8 mouse cellular contexts compared by ENCODE assay signal in the genomic region with DNA sequence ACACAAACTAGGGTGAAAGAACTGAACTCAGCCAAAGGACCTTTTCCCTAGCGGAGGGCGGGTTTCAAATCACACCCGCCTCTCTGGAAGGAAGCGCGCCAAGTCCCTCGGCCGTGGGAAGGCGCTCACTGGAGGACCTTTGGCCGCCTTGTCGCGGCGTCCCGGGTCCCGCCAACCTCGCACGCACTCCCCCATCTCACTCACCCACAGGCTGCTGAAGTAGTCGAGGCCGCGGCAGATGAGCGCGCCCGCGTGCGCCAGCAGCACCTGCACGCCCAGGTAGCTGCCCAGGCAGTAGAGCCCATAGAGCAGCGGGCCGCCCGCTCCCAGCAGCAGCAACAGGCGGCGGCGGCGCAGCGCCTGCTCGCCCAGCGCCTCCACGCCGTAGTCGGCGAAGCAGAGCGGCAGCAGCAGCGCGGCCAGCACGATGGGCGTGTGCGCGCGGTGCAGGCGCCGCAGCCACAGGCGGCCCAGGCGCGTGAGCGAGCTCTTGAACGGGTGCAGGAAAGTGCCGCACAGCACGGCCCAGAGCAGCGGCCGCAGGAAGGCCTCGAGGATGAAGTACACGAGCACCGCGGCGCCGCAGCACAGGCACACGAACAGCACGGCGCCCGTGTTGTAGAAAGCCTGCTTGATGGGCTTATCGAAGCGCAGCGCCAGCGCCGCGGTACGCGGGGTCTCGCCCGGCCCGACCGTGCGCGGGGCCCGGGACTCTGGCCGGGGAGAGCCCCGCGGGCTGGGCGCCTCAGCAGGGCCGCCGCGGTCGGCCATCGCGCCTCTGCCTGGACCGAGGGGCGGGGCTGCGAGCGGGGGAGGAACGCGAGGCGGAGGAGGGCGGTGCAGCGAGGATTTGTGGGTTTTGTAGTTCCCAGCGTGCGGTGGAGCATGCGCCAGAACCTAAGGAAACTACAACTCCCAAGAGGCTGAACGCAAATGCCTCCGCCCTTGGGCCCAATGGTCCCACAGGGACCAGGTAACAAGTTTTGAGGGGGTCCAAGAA. TPM values are rescaled to one million over a fixed set of nuclear protein-coding genes. Genes with fewer than 3 reads are reported as not detected.
DNase-seq lines count a peak whose midpoint lies in the region; ATAC-seq and TF ChIP-seq lines count a peak whose summit lies in the region.

A gene (minus strand): TSS at position 797 of the 1,000 bp plus-strand sequence.

- DNase-seq in MEL (ENCODE audit: low read depth, low spot score), result peak; percentile 96
- DNase-seq in cerebellum, adult 2 months, result peak; percentile 94 to 96
- peak; percentile 94 for DNase-seq in forebrain, postnatal 0 days
- DNase-seq in heart, postnatal 4 days, result peak; percentile 95
- peak; percentile 90 to 92 for DNase-seq in layer of hippocampus, adult 8-10 months (ENCODE audit: low spot score in 2 of 2)
- DNase-seq in ovary, adult 18-20 months (ENCODE audit: low spot score), result peak; percentile 90
- peak; percentile 93 for DNase-seq in thymus, postnatal 0 days (ENCODE audit: low spot score)

- peaks cover 0 to 9% of the 10 kb centered on the region in 2 experiments for H3K4me1 ChIP-seq in MEL (ENCODE audit: control insufficient read depth in 1 of 2, insufficient read depth in 2 of 2, low read length in 2 of 2)
- peaks cover 14% of the 10 kb centered on the region; the same call in 1 of the 2 replicates for H3K4me1 ChIP-seq in cerebellum, adult 2 months (ENCODE audit: control insufficient read depth, insufficient read depth, low read length)
- peaks cover 7% of the 10 kb centered on the region for H3K4me1 ChIP-seq in forebrain, postnatal 0 days (ENCODE audit: insufficient read depth)
- peaks cover 41% of the 10 kb centered on the region for H3K4me1 ChIP-seq in lung, embryonic 15.5 days

- H3K36me3 ChIP-seq in MEL (ENCODE audit: control insufficient read depth in 1 of 2, insufficient read depth in 2 of 2, low read length in 2 of 2), result peaks cover 0 to 19% of the 10 kb centered on the region in 2 experiments; a peak in 2 of 4 replicates
- no peaks in the 10 kb centered on the region for H3K36me3 ChIP-seq in forebrain, postnatal 0 days (ENCODE audit: insufficient read depth)
- no peaks in the 10 kb centered on the region for H3K36me3 ChIP-seq in lung, embryonic 15.5 days

- peak; percentile 72 to 82; a peak in 3 of 4 replicates for TF ChIP-seq POLR2A in MEL (IDR thresholded peaks at IDR 0.05; ENCODE audit: control insufficient read depth in 1 of 2, insufficient read depth in 1 of 2, low read depth in 1 of 2, low read length in 2 of 2, poor library complexity in 1 of 2)
- TF ChIP-seq POLR2A in cerebellum, adult 2 months (IDR thresholded peaks at IDR 0.05; ENCODE audit: borderline replicate concordance, insufficient read depth, low read length), result peak; percentile 64

- no peaks in the 10 kb centered on the region for H3K9me3 ChIP-seq in MEL (replicated peaks; ENCODE audit: insufficient read depth, low read length)
- H3K9me3 ChIP-seq in forebrain, postnatal 0 days (ENCODE audit: low read length), result no peaks in the 10 kb centered on the region
- H3K9me3 ChIP-seq in lung, embryonic 15.5 days, result no peaks in the 10 kb centered on the region

- H3K4me2 ChIP-seq in forebrain, postnatal 0 days (ENCODE audit: low read depth), result peak within 1 kb of the TSS; percentile 93
- peak within 1 kb of the TSS; percentile 75 for H3K4me2 ChIP-seq in lung, embryonic 15.5 days

- under 1% methylated on average over 107 of the region's 107 CpGs for WGBS in cerebellum, adult 2 months
- 1% methylated on average over 107 of the region's 107 CpGs for WGBS in forebrain, postnatal 0 days
- under 1% methylated on average over 107 of the region's 107 CpGs for WGBS in lung, embryonic 15.5 days

- H3K79me2 ChIP-seq in MEL (ENCODE audit: control insufficient read depth, insufficient read depth, low read length, poor library complexity), result peaks cover 43% of the 10 kb centered on the region

- peak within 1 kb of the TSS; percentile 97 for H3K9ac ChIP-seq in MEL (ENCODE audit: control insufficient read depth, low read depth, low read length, poor library complexity, severe bottlenecking)
- peak within 1 kb of the TSS; percentile 83 for H3K9ac ChIP-seq in forebrain, postnatal 0 days
- peak within 1 kb of the TSS; percentile 82 for H3K9ac ChIP-seq in lung, embryonic 15.5 days

- peak within 1 kb of the TSS; percentile 46 for H3K27ac ChIP-seq in MEL (ENCODE audit: control insufficient read depth, low read depth, low read length)
- H3K27ac ChIP-seq in cerebellum, adult 2 months (ENCODE audit: insufficient read depth, low read length), result peak within 1 kb of the TSS; percentile 17; the same call in 1 of the 2 replicates
- H3K27ac ChIP-seq in forebrain, postnatal 0 days (ENCODE audit: low read depth, low read length), result peak within 1 kb of the TSS; percentile 91
- H3K27ac ChIP-seq in lung, embryonic 15.5 days, result peak within 1 kb of the TSS; percentile 88

- H3K4me3 ChIP-seq in MEL (ENCODE audit: control insufficient read depth in 1 of 2, insufficient read depth in 1 of 2, low read depth in 2 of 2, low read length in 2 of 2), result peak within 1 kb of the TSS; percentile 87
- H3K4me3 ChIP-seq in cerebellum, adult 2 months (replicated peaks; ENCODE audit: insufficient read depth, low read depth, low read length), result peak within 1 kb of the TSS; percentile 73
- H3K4me3 ChIP-seq in forebrain, postnatal 0 days (ENCODE audit: low read depth, low read length), result peak within 1 kb of the TSS; percentile 92
- H3K4me3 ChIP-seq in lung, embryonic 15.5 days, result peak within 1 kb of the TSS; percentile 78

- TF ChIP-seq EP300 in MEL (IDR thresholded peaks at IDR 0.05; ENCODE audit: low read depth in 1 of 2, low read length in 2 of 2), result no peak

- peak; percentile 98 for ATAC-seq in forebrain, postnatal 0 days
- peak; percentile 95 for ATAC-seq in lung, embryonic 15.5 days (ENCODE audit: borderline replicate concordance, extremely low read depth, low FRiP score, low TSS enrichment)

- no peak for TF ChIP-seq CTCF in MEL (IDR thresholded peaks at IDR 0.05 in 2 of 3, conservative IDR thresholded peaks at IDR 0.05 in 1 of 3; ENCODE audit: control insufficient read depth in 1 of 3, insufficient read depth in 1 of 3, low read depth in 2 of 3, low read length in 3 of 3, poor library complexity in 1 of 3, severe bottlenecking in 1 of 3)
- no peak for TF ChIP-seq CTCF in cerebellum, adult 2 months (IDR thresholded peaks at IDR 0.05; ENCODE audit: borderline replicate concordance, insufficient read depth, low read depth, low read length)
- no peak for TF ChIP-seq CTCF in forebrain, postnatal 0 days (IDR thresholded peaks at IDR 0.05; ENCODE audit: low read depth)

- H3K27me3 ChIP-seq in MEL (ENCODE audit: control insufficient read depth in 1 of 2, insufficient read depth in 2 of 2, low read length in 2 of 2), result no peaks in the 10 kb centered on the region
- no peaks in the 10 kb centered on the region for H3K27me3 ChIP-seq in cerebellum, adult 2 months (ENCODE audit: control insufficient read depth, insufficient read depth, low read length)
- H3K27me3 ChIP-seq in forebrain, postnatal 0 days (ENCODE audit: insufficient read depth, low read length), result no peaks in the 10 kb centered on the region
- H3K27me3 ChIP-seq in lung, embryonic 15.5 days, result no peaks in the 10 kb centered on the region

- TF ChIP-seq RAD21 in MEL (IDR thresholded peaks at IDR 0.05; ENCODE audit: low read depth, low read length), result no peak

TF ChIP-seq in MEL, 35 proteins besides CTCF, POLR2A, EP300 and RAD21 (continues in another document):
- TF ChIP-seq HCFC1 (IDR thresholded peaks at IDR 0.05; ENCODE audit: low read depth, low read length) (peak; percentile 98), ZC3H11A (IDR thresholded peaks at IDR 0.05; ENCODE audit: low read depth, low read length) (no peak), MAFK (IDR thresholded peaks at IDR 0.05; ENCODE audit: borderline replicate concordance, low read depth, low read length) (no peak), JUND (IDR thresholded peaks at IDR 0.05; ENCODE audit: low read depth, low read length) (no peak), ZKSCAN1 (IDR thresholded peaks at IDR 0.05; ENCODE audit: low read depth, low read length) (no peak), UBTF (IDR thresholded peaks at IDR 0.05; ENCODE audit: borderline replicate concordance, insufficient read depth, low read depth, low read length) (no peak), MXI1 (IDR thresholded peaks at IDR 0.05; ENCODE audit: low read depth, low read length) (peak; percentile 65), ZNF384 (IDR thresholded peaks at IDR 0.05; ENCODE audit: low read depth, low read length) (no peak), TCF12 (IDR thresholded peaks at IDR 0.05; ENCODE audit: low read depth, low read length) (peak; percentile 50), SIN3A (IDR thresholded peaks at IDR 0.05; ENCODE audit: low read length) (peak; percentile 56), CHD2 (IDR thresholded peaks at IDR 0.05; ENCODE audit: low read length) (peak; percentile 21; the same call in 1 of the 2 replicates), TBP (IDR thresholded peaks at IDR 0.05; ENCODE audit: low read depth, low read length) (peak; percentile 45; the same call in 1 of the 2 replicates), GABPA (IDR thresholded peaks at IDR 0.05; ENCODE audit: low read depth, low read length) (no peak; the same call in 1 of the 2 replicates), CHD1 (IDR thresholded peaks at IDR 0.05; ENCODE audit: low read depth, low read length) (no peak), ELF1 (IDR thresholded peaks at IDR 0.05; ENCODE audit: low read depth, low read length) (peak; percentile 58), KAT2A (conservative IDR thresholded peaks at IDR 0.05; ENCODE audit: low read depth, low read length) (peak; percentile 92), BHLHE40 (IDR thresholded peaks at IDR 0.05; ENCODE audit: borderline replicate concordance, low read depth, low read length) (no peak), SMC3 (IDR thresholded peaks at IDR 0.05; ENCODE audit: low read depth, low read length) (no peak), POLR2AphosphoS2 (IDR thresholded peaks at IDR 0.05; ENCODE audit: low read length) (peak; percentile 36; the same call in 1 of the 2 replicates), MYB (IDR thresholded peaks at IDR 0.05; ENCODE audit: low read depth, low read length) (no peak), TAL1 (IDR thresholded peaks at IDR 0.05; ENCODE audit: low read length) (no peak)

RNA-seq across cellular contexts. Expression of the gene that starts here (rescaled TPM):
- 7.7 and 9.2 TPM in 2 replicates for total RNA-seq in MEL (2012; rRNA removed)
- polyA plus RNA-seq in MEL (2012; ENCODE audit: insufficient read depth in 1 of 2, insufficient read length in 2 of 2, low read depth in 1 of 2, low replicate concordance in 2 of 2, missing spikeins in 1 of 2), result 10 to 100 TPM in 1 of 2 experiments, 1 to 10 TPM in 1; 7.3 to 15.0 TPM
- polyA plus RNA-seq in cerebellum, adult 2 months (2012; rRNA removed), result 11.0 and 11.5 TPM in 2 replicates
- 14.0 and 24.7 TPM in 2 replicates for total RNA-seq in forebrain, postnatal 0 days (2014; rRNA removed)
- 4.2 and 9.8 TPM in 2 replicates for polyA plus RNA-seq in forebrain, postnatal 0 days (2015; fragmentation: Nextera tagmentation; extraction: Ambion mirVana)
- 10 to 100 TPM; 68.3 to 71.7 TPM for total RNA-seq in heart, postnatal 4 days (2021)
- total RNA-seq in layer of hippocampus, adult 8-10 months (2022), result 10 to 100 TPM; 30.9 to 42.1 (median 33.8) TPM
- 10.8 and 12.3 TPM in 2 replicates for polyA plus RNA-seq in lung, embryonic 15.5 days (2015; fragmentation: Nextera tagmentation; extraction: Ambion mirVana)
- polyA plus RNA-seq in thymus, postnatal 0 days (2015; fragmentation: Nextera tagmentation; extraction: Ambion mirVana), result 4.0 and 6.0 TPM in 2 replicates

Comparison
In these comparisons a context has a peak if more than half of its experiments do, and no peak if none do; other contexts are left out.
1. Peak in every context shown above with its lines: DNase-seq, ATAC-seq, H3K4me3 ChIP-seq and H3K27ac ChIP-seq.
2. H3K27ac ChIP-seq: peak in every context shown above with its lines; median percentile 91 in forebrain, postnatal 0 days; 88 in lung, embryonic 15.5 days; 46 in MEL; 17 in cerebellum, adult 2 months.